Mouse (Mus musculus) neutrophil, adult 59 days (primary cell): Measurements from ENCODE around the gene Nceh1. TPM values are rescaled to one million over a fixed set of nuclear protein-coding genes. Genes with fewer than 3 reads are reported as not detected.

Experiments
- total RNA-seq, 2 experiments: library from RNA; stranded (reverse); gene quantifications; 1 replicate in 1 of 2; 2 replicates in 1 of 2; pipeline ENCODE4 v1.2.4; 2023

Gene Nceh1
- total RNA-seq: 10 to 100 TPM; 28.2 to 31.1 TPM

GRCm38 (mm10) chr3:27182733-27183600 lies at the start of gene Nceh1:
Gene Nceh1 (plus strand): TSS chr3:27182965.

GRCm38 (mm10) chr3:27153701-27154209 lies 29.0 kb upstream of the Nceh1 start, which contains the start of gene Ect2:
Gene Ect2 (minus strand): TSS chr3:27153878.

GRCm38 (mm10) chr3:27316559-27317287 lies 134.0 kb downstream of the Nceh1 start, which contains the start of gene Tnfsf10:
Gene Tnfsf10 (plus strand): TSS chr3:27317028.

Other genes starting within 250 kb of the Nceh1 start
- 10 to 100 TPM; 33.3 to 36.6 TPM for gene Ect2, start 29.1 kb upstream of the Nceh1 start, total RNA-seq
- gene Tnfsf10, start 134.1 kb downstream of the Nceh1 start, total RNA-seq: under 1 TPM; 0.62 to 0.93 TPM
- gene Ghsr, start 188.4 kb downstream of the Nceh1 start, total RNA-seq: not detected